Mouse (Mus musculus): ENCODE results near the gene Car5a.

The Car5a gene

DNA sequence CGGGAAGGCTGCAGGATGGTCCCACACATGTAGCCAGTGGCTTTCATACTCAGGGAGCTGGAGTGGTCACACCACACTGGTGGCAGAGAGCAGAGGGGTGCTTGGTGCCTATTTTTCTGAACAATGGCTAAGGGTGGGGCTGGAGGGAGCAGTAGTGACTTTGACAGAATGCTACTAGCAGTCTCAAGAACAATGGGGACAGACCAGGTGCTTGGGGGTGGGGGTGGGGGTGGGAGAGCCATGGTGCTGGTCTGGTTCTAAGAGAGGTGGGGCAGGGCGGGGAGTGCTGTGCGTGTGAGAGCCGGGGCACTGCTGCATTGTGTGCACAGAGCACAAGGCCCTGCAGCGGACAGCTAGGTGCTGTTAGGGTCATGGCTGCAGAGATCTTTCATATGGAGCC, 62.8 kb downstream of the Car5a start:
- DNase-seq (ENCODE audit: low spot score in 2 of 2) = no peak

DNA sequence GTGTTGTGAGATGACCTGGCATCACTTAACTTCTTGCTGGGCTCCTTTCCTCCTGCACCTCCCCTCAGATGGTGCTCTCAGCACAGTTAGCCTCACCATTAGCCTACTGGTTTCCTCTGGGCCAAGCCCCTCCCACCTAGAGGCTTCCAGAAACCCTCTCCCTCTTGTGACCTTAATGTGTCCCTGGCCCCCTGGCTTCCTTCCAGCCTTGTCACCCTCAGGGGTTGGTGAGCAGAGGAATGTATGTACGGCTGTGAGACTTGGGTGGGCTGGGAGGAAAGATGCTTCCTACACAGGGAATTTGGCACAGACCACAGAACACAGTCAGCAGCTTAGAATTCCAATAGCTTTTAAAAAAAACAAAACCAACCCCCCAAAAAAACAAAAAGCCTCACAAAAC, 63.9 kb downstream of the Car5a start:
- DNase-seq (ENCODE audit: low spot score in 2 of 2) = no peak

DNA sequence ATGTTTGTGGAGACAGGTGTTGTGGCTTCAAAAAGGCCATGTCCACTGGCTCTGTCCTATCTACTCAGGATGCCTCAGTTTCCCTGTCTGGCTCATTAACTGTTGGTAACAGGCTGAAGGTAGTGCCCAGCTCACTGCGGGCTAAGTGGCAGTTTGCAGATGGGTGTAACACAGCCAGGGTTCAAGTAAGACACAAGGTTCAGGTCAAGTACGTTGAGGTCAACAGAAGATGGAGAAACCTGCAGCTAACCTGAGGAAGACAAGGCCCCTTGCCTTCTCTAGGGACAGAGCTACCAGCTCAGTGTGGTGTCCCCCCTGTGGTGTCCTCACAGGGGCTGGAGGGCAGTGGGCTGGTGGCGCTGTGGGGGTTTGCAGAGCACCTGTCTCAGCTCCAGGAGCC, 65.0 kb downstream of the Car5a start:
- DNase-seq (ENCODE audit: low spot score in 2 of 2) = no peak

DNA sequence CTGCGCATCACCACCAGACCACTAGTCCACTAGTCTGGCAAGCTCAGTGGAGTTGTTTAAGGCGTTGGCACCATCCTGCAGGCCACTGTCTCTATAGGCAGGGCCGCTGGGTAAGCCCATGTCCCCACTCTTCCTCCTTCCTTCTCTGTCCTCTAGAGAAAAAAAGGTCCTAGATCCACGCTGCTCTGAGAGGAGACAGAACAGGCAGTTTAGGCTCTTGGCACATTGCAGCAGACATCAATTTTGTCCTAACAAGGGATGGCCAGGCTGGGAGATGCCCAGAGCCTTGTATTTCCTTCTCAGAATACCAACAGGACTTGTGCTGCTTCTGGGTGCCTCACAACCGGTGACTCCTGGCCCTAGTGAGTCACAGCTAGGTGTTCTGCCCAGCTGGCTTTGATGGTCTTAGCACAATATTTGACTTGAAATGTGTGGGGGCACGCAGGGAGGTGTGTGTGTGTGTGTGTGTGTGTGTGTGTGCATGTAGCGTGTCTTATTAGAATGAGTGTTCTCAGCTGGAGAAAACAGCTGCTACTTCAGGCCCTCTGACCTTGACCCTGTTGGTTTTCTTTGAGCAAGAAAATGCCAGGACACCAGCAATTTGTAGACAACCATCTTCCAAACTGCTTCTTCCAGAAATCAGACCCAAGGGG, 66.8 kb downstream of the Car5a start:
- DNase-seq (ENCODE audit: low spot score in 2 of 2) = no peak

DNA sequence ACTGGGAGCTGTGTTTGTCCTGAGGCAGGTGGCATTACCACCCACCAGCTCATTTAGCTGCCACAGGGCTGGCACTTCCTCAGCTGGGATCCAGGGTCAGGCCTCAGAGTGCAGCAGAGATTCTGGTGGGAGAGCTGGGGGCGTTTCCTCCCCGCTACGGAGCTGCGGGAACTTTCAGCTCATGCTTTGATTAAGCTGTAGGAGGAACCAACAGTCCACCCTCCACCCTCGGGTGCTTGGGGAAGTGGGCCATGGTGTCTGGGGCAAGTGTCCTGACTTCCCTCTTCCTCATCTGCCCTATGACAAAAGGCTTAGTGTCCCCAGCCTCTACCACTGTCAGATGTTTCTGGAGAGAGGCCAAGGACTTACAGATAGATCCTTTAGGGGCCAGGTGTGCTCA, 67.5 kb downstream of the Car5a start:
- DNase-seq (ENCODE audit: low spot score in 2 of 2) = no peak

DNA sequence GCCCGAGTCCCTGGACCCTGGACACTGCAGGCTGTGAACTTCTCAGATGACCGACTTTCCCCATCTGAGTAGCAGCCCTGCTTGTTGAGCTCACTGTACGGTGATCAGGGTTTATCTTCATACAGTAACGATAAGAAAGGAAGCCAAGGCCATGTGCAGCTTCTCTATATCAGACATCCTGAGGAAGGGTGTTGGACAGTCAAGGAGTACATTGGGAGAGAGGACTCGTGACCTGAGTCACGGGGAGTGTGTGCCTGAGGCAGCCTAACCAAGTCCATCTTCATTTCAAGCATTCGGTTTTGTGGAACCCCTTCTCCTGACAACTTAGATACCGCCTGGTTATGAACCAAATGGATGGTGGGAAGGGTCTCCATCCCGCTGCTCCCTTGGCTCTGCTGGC, 69.2 kb downstream of the Car5a start:
- no peak for DNase-seq (ENCODE audit: low spot score in 2 of 2)

DNA sequence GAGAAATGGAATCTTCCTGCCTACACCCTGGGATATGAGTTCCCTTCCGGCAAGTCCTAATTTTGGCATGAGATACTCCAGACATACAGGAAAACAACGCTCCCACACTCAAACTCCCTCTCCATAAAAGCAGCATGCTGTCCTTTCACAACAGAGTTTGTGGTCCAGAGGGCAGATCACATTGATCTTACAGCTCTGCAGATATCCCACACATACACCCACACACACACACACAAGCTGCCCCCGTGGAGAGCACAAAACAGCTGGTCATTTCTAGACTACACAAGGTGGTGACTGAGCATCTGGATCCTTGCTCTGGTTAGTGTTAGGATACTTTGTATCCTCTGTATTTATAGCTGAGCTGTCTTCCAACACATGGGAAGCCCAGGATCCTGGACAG, 69.7 kb downstream of the Car5a start:
- no peak for DNase-seq (ENCODE audit: low spot score in 2 of 2)

DNA sequence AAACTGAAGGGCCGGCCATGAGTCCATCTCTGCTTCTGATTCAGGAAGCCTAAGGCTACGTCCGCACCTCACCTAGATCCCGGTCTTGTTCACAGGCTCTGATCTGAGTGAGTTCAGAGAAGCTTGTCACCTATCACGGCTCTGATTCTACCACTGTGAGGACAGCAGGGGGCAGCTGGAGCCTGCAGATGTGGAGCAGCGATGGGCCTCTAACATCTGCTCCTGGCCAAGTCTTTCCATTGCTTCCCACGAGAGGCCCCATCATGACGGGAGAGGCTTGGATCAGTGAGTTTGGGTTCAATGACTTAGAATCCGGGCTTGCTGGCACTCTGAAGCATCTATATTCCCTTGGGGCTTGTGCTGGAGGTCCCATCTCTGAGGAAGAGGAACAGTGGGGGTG, 70.7 kb downstream of the Car5a start:
- peak; percentile 40 to 43 for DNase-seq (ENCODE audit: low spot score in 2 of 2)

DNA sequence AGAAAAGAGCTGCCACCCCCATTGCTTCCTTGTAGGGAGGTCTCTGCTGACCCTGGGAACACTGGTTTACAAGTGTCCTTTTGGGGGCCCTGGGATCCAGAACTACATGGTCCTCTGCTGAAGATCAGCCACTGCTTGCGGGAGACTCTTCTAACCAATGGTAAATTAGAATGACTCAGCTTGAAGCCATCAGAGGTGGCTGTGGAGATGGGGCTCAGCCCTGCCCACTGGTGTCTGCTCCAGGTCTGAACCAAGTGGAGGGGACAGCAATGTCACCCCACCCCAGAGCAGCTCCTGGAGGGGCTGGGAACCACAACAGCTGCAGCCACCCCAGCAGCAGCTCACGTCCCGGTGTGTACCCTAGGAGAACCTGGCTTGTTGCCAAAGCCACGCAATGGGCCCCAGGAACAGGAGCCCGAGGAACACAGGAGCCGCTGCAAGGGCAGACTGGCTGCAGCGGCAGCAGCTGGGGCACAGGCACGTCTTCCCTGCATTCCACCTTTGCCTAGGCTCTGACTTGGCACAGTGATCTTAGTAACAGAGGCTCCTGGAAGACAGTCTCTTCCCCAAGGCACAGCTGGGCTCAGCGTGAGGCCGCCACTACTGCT, 72.8 kb downstream of the Car5a start:
- DNase-seq (ENCODE audit: low spot score in 2 of 2) = no peak

DNA sequence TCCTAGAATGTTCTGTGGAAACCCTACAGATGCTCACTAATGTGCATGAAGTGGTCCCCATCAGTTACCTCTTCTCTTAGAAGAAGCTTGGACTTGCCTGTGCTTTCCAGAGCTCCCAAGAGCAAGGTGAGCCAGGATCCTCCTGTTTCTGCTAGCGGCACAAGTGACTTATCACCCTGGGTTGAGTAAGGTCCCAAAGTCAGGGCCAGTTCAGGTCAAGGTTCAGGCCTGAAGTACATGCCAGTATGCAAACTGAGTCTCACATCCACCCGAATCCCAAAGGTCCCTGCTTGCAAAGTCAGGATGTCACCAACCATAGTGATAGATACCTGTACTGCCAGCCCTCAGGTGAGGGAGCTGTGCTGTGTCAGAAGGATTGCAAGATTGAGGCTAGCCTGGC, 74.5 kb downstream of the Car5a start:
- DNase-seq (ENCODE audit: low spot score in 2 of 2) = no peak

DNA sequence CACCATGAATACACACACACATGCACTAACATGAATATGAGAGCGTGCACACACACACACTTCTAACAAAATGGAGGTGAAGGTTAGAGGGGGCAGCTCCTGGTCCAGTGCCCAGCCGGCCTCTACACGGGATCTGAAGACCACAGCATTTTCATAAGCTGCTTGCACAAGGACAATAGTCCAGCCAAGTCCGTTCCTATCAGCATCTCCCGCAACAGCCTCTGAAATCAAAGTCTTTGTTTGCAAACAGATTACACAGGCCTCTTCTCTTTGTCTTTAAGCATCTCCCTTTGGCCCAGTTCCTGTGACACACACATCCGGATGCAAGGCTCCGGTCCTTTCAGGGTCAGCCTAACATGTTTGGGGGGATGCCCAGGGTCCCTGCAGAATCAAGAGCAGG, 75.8 kb downstream of the Car5a start:
- no peak for DNase-seq (ENCODE audit: low spot score in 2 of 2)

DNA sequence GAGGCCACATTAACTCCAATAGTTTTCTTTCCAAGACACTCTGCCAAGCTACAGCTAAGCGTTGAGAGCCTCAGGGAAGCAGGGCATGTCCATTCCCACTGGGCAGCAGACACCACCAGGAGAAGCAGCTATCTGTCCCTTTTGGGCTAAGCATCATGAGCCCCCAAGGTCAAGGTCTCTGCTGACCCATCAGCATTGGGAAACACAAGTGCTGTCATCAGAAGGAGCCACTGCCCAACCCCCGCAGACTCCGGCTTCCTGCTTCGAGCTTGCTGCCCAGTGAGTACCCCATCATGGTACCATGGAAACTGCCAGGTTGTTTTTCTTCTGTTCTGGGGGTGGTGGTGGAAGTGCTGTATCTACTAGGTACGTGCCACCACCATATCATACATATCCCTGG, 76.5 kb downstream of the Car5a start:
- no peak for DNase-seq (ENCODE audit: low spot score in 2 of 2)

All from heart, adult 9 months (tissue).